Mouse (Mus musculus): ENCODE data around the gene Shmt2.

GRCm38 (mm10) chr10:127500042-127500441, 22.2 kb downstream of the Shmt2 start:
- no peak for TF ChIP-seq ZC3H11A (IDR thresholded peaks at IDR 0.05; ENCODE audit: borderline replicate concordance, low read depth, low read length)
- no peak for TF ChIP-seq CHD2 (IDR thresholded peaks at IDR 0.05; ENCODE audit: low read depth, low read length)
- no peak for TF ChIP-seq ZNF384 (IDR thresholded peaks at IDR 0.05; ENCODE audit: low read depth, low read length)
- TF ChIP-seq MAFK (IDR thresholded peaks at IDR 0.05; ENCODE audit: insufficient read depth, low read depth, low read length) = no peak
- TF ChIP-seq HCFC1 (IDR thresholded peaks at IDR 0.05; ENCODE audit: borderline replicate concordance, insufficient read depth, low read length) = no peak

Data from ES-E14 (cell line).